ENCODE assay signal across 8 mouse cellular contexts in the genomic region with DNA sequence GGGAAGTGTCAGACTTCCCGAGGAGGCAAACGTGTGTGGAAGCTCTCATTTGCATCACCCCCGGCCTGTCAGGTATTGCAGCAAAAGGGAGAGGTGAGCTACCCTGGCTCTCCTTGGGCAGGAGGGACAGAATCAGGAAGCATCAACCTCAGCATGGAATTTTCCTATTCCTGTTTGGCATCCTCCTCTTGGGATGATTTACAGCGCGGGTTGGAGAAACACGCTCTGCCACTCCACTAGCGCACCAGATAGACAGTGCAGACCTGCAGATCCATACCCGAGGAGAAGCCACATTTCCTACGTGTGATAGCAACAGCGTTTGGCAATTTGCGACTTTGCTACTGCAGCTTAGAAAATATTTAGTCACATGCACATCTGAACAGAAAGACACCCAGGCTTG. TPM values are rescaled to one million over a fixed set of nuclear protein-coding genes. Genes with fewer than 3 reads are reported as not detected.
DNase-seq lines count a peak whose midpoint lies in the region; ATAC-seq and TF ChIP-seq lines count a peak whose summit lies in the region.

No protein-coding gene starts in this region.

- H3K9me3 ChIP-seq in liver, embryonic 11.5 days (ENCODE audit: control insufficient read depth, low read length): no peaks in the 10 kb centered on the region
- H3K9me3 ChIP-seq in liver, postnatal 0 days (ENCODE audit: low read length): no peaks in the 10 kb centered on the region
- no peaks in the 10 kb centered on the region for H3K9me3 ChIP-seq in intestine, embryonic 14.5 days (ENCODE audit: control insufficient read depth, low read length)
- H3K9me3 ChIP-seq in midbrain, postnatal 0 days (ENCODE audit: low read length): no peaks in the 10 kb centered on the region

- H3K27ac ChIP-seq in liver, embryonic 11.5 days (ENCODE audit: low read depth, low read length): no peak overlapping the region
- no peak overlapping the region for H3K27ac ChIP-seq in liver, postnatal 0 days (ENCODE audit: low read depth)
- no peak overlapping the region for H3K27ac ChIP-seq in intestine, embryonic 14.5 days (ENCODE audit: low read depth)
- peak overlapping the region; percentile 77 for H3K27ac ChIP-seq in midbrain, postnatal 0 days (ENCODE audit: low read depth, low read length)

- H3K36me3 ChIP-seq in liver, embryonic 11.5 days (ENCODE audit: control insufficient read depth, insufficient read depth, low read length): no peaks in the 10 kb centered on the region
- no peaks in the 10 kb centered on the region for H3K36me3 ChIP-seq in liver, postnatal 0 days (replicated peaks; ENCODE audit: insufficient read depth, low read length)
- H3K36me3 ChIP-seq in intestine, embryonic 14.5 days (ENCODE audit: control insufficient read depth, insufficient read depth, low read length): no peaks in the 10 kb centered on the region
- H3K36me3 ChIP-seq in midbrain, postnatal 0 days (ENCODE audit: insufficient read depth, low read length): no peaks in the 10 kb centered on the region

- H3K4me3 ChIP-seq in liver, embryonic 11.5 days (ENCODE audit: low read depth, low read length): no peak overlapping the region
- H3K4me3 ChIP-seq in liver, postnatal 0 days (ENCODE audit: low read depth, low read length): no peak overlapping the region
- H3K4me3 ChIP-seq in intestine, embryonic 14.5 days (ENCODE audit: low read depth, low read length): 0 out of 2 replicates have a peak overlapping the region, but pooled peaks have one; percentile 10
- H3K4me3 ChIP-seq in midbrain, postnatal 0 days (ENCODE audit: low read depth, low read length): peak overlapping the region; percentile 54

- DNase-seq in liver, embryonic 11.5 days (ENCODE audit: low spot score): no peak
- no peak for DNase-seq in liver, postnatal 0 days
- peak; percentile 32 to 57 for DNase-seq in cerebellum, postnatal 36 days
- no peak for DNase-seq in intestine, embryonic 14.5 days (ENCODE audit: low spot score)
- DNase-seq in midbrain, postnatal 0 days (ENCODE audit: low spot score): peak; percentile 9
- DNase-seq in urinary bladder, postnatal 25 days (ENCODE audit: low spot score): no peak
- DNase-seq in thymus, postnatal 25 days: no peak
- DNase-seq in kidney, postnatal 10 days: no peak

- TF ChIP-seq CTCF in liver, postnatal 0 days (IDR thresholded peaks at IDR 0.05; ENCODE audit: low read depth): no peak
- TF ChIP-seq CTCF in midbrain, postnatal 0 days (IDR thresholded peaks at IDR 0.05): no peak

- no peaks in the 10 kb centered on the region for H3K4me1 ChIP-seq in liver, embryonic 11.5 days (replicated peaks; ENCODE audit: control insufficient read depth, insufficient read depth, low read length)
- 0 out of 2 replicates have a peak, but pooled peaks cover 2% of the 10 kb centered on the region for H3K4me1 ChIP-seq in liver, postnatal 0 days (ENCODE audit: insufficient read depth)
- peaks cover 5% of the 10 kb centered on the region; the same call in 1 of the 2 replicates for H3K4me1 ChIP-seq in intestine, embryonic 14.5 days (replicated peaks; ENCODE audit: control insufficient read depth, insufficient read depth, low read length)
- H3K4me1 ChIP-seq in midbrain, postnatal 0 days (ENCODE audit: insufficient read depth, low read length): peaks cover 13% of the 10 kb centered on the region; the same call in 1 of the 2 replicates

- ATAC-seq in liver, embryonic 11.5 days (replicated peaks; ENCODE audit: low FRiP score): no peak
- no peak for ATAC-seq in liver, postnatal 0 days
- ATAC-seq in intestine, embryonic 14.5 days (replicated peaks; ENCODE audit: low FRiP score, low TSS enrichment, low read depth): no peak
- ATAC-seq in midbrain, postnatal 0 days (ENCODE audit: low FRiP score): peak; percentile 55; the same call in 1 of the 2 replicates

- whole genome bisulfite sequencing in liver, embryonic 11.5 days: 11% methylated on average over 11 of the region's 11 CpGs
- WGBS in liver, postnatal 0 days (ENCODE audit: insufficient replicate concordance): 14% methylated on average over 11 of the region's 11 CpGs
- 13% methylated on average over 11 of the region's 11 CpGs for WGBS in intestine, embryonic 14.5 days
- 14% methylated on average over 11 of the region's 11 CpGs for WGBS in midbrain, postnatal 0 days

- no peak overlapping the region for H3K9ac ChIP-seq in liver, embryonic 11.5 days (ENCODE audit: low read depth, low read length)
- H3K9ac ChIP-seq in liver, postnatal 0 days (replicated peaks): no peak overlapping the region
- H3K9ac ChIP-seq in intestine, embryonic 14.5 days (ENCODE audit: low read length): no peak overlapping the region
- peak overlapping the region; percentile 68 for H3K9ac ChIP-seq in midbrain, postnatal 0 days (replicated peaks; ENCODE audit: low read length, poor library complexity, severe bottlenecking)

- no peak for TF ChIP-seq EP300 in liver, postnatal 0 days (IDR thresholded peaks at IDR 0.05; ENCODE audit: low read depth)

- H3K4me2 ChIP-seq in liver, embryonic 11.5 days: peak overlapping the region; percentile 35; the same call in 1 of the 2 replicates
- no peak overlapping the region for H3K4me2 ChIP-seq in liver, postnatal 0 days (ENCODE audit: low read depth, low read length)
- H3K4me2 ChIP-seq in intestine, embryonic 14.5 days (ENCODE audit: low read length): peak overlapping the region; percentile 93
- peak overlapping the region; percentile 55 for H3K4me2 ChIP-seq in midbrain, postnatal 0 days (ENCODE audit: low read depth, low read length, poor library complexity, severe bottlenecking)

- peaks cover 14% of the 10 kb centered on the region for H3K27me3 ChIP-seq in liver, embryonic 11.5 days (replicated peaks; ENCODE audit: control insufficient read depth, insufficient read depth, low read length)
- peaks cover 11% of the 10 kb centered on the region; the same call in 1 of the 2 replicates for H3K27me3 ChIP-seq in liver, postnatal 0 days (ENCODE audit: insufficient read depth, low read length)
- H3K27me3 ChIP-seq in intestine, embryonic 14.5 days (replicated peaks; ENCODE audit: control insufficient read depth, insufficient read depth, low read length): peaks cover 10% of the 10 kb centered on the region; the same call in 1 of the 2 replicates
- no peaks in the 10 kb centered on the region for H3K27me3 ChIP-seq in midbrain, postnatal 0 days (ENCODE audit: insufficient read depth, low read length)

RNA-seq across cellular contexts. Expression of a gene that starts 32.2 kb away (rescaled TPM):
- polyA plus RNA-seq in liver, embryonic 11.5 days (2014; fragmentation: Nextera tagmentation; extraction: Ambion mirVana): 0.10 and 0.33 TPM in 2 replicates
- not detected in 2 replicates for polyA plus RNA-seq in liver, postnatal 0 days (2015; fragmentation: Nextera tagmentation; extraction: Ambion mirVana)
- polyA plus RNA-seq in intestine, embryonic 14.5 days (2014; fragmentation: Nextera tagmentation; extraction: Ambion mirVana): 0.62 and 0.64 TPM in 2 replicates
- 23.1 and 28.2 TPM in 2 replicates for total RNA-seq in midbrain, postnatal 0 days (2014; rRNA removed)
- 27.4 and 28.5 TPM in 2 replicates for polyA plus RNA-seq in midbrain, postnatal 0 days (2015; fragmentation: Nextera tagmentation; extraction: Ambion mirVana)

Comparison
In these comparisons a context has a peak if more than half of its experiments do, and no peak if none do; other contexts are left out.
1. DNase-seq: peak in cerebellum, postnatal 36 days (2 of 2) and midbrain, postnatal 0 days (single experiment); none in liver, embryonic 11.5 days (single experiment), liver, postnatal 0 days (single experiment), intestine, embryonic 14.5 days (single experiment), urinary bladder, postnatal 25 days (single experiment), thymus, postnatal 25 days (single experiment) and kidney, postnatal 10 days (single experiment).
2. H3K4me3 ChIP-seq: peak in intestine, embryonic 14.5 days (single experiment) and midbrain, postnatal 0 days (single experiment); none in liver, embryonic 11.5 days (single experiment) and liver, postnatal 0 days (single experiment).
3. RNA of a gene that starts 32.2 kb away (polyA plus RNA-seq): 27.4 to 28.5 TPM in midbrain, postnatal 0 days; 0.62 to 0.64 TPM in intestine, embryonic 14.5 days, 0.10 to 0.33 TPM in liver, embryonic 11.5 days and not detected in liver, postnatal 0 days; every median in the first group is over 10 times any median in the second.